Mouse (Mus musculus) midbrain, embryonic 11.5 days (tissue): ENCODE data around the gene Tpbg. TPM values are rescaled to one million over a fixed set of nuclear protein-coding genes. Genes with fewer than 3 reads are reported as not detected.

Experiments used
- ATAC-seq: fragments of 200-750 bp; cut with Nextera tagmentation; 2 replicates; pipeline ENCODE4 v1.8.0; 2017; ENCODE audit warnings: moderate TSS enrichment, moderate library complexity; ENCODE audit not compliant: low FRiP score
- DNase-seq: peaks from one replicate; pipeline ENCODE4 v3.0.0; 2015; ENCODE audit warnings: low spot score; ENCODE audit errors: missing footprints
- H3K27ac ChIP-seq: fragments of 300-500 bp; sonication (generic); 2 replicates; pipeline ENCODE4 v1.5.1; 2014; ENCODE audit warnings: low read depth, low read length
- H3K27me3 ChIP-seq: fragments of 300-500 bp; sonication (generic); 2 replicates; pipeline ENCODE4 v1.6.1; 2014; ENCODE audit warnings: mild to moderate bottlenecking, low read length, moderate library complexity, mixed read lengths; ENCODE audit not compliant: control insufficient read depth, insufficient read depth
- H3K36me3 ChIP-seq: fragments of 300-500 bp; sonication (generic); 2 replicates; pipeline ENCODE4 v1.6.1; 2014; ENCODE audit warnings: mild to moderate bottlenecking, low read length, moderate library complexity, mixed read lengths; ENCODE audit not compliant: control insufficient read depth, insufficient read depth
- H3K4me1 ChIP-seq: fragments of 300-500 bp; sonication (generic); 2 replicates; pipeline ENCODE4 v1.6.1; 2014; ENCODE audit warnings: low read length; ENCODE audit not compliant: control insufficient read depth, insufficient read depth
- H3K4me2 ChIP-seq: fragments of 300-500 bp; sonication (generic); 2 replicates; pipeline ENCODE4 v1.6.1; 2014; ENCODE audit warnings: mild to moderate bottlenecking, moderate library complexity
- H3K4me3 ChIP-seq: fragments of 300-500 bp; sonication (generic); 2 replicates; pipeline ENCODE4 v1.5.1; 2014; ENCODE audit warnings: low read depth, low read length
- H3K9ac ChIP-seq: fragments of 300-500 bp; sonication (generic); 2 replicates; pipeline ENCODE4 v1.6.1; 2014; ENCODE audit warnings: low read length
- H3K9me3 ChIP-seq: fragments of 300-500 bp; sonication (generic); 2 replicates; pipeline ENCODE4 v1.6.1; 2016; ENCODE audit warnings: low read length; ENCODE audit not compliant: control insufficient read depth
- WGBS: fragments of 180-500 bp; shearing (Covaris S2); extraction: QIAGEN DNeasy Blood & Tissue Kit; methylation state at CpG from one replicate; pipeline ENCODE4 v1.1.7; 2014; 5-methylcytosine and 5-hydroxymethylcytosine counted together
- polyA plus RNA-seq: library from polyadenylated mRNA; unstranded; fragments of >200 nt; fragmentation: Nextera tagmentation; extraction: Ambion mirVana; gene quantifications from 2 replicates; pipeline ENCODE4 v1.2.1, GENCODE M21; 2014

The Tpbg gene
- polyA plus RNA-seq, 1 experiment from 2014 or later, result 46.6 TPM

GRCm38 (mm10) chr9:85893681-85894080 lies 51.5 kb downstream of the Tpbg start:
- H3K4me2 ChIP-seq, result no peak overlapping the region
- no peaks in the 10 kb centered on the region for H3K36me3 ChIP-seq
- H3K27ac ChIP-seq, result no peak overlapping the region
- no peak overlapping the region for H3K9ac ChIP-seq
- DNase-seq, result no peak
- no peak overlapping the region for H3K4me3 ChIP-seq
- H3K4me1 ChIP-seq, result no peaks in the 10 kb centered on the region
- no peaks in the 10 kb centered on the region for H3K9me3 ChIP-seq
- H3K27me3 ChIP-seq, result no peaks in the 10 kb centered on the region
- ATAC-seq, result no peak
- 87% methylated on average over 5 of the region's 5 CpGs for WGBS

Other genes with a start within 250 kb of the Tpbg start
- 42.5 and 46.4 TPM in 2 replicates for gene Ibtk, start 93.0 kb upstream of the Tpbg start, polyA plus RNA-seq